Mouse (Mus musculus) cerebellum, adult 9-10 months (tissue): ENCODE results near the gene Cdc42bpa.

Source experiments
- DNase-seq: peaks from one replicate; pipeline ENCODE4 v3.0.0; 2022

Cdc42bpa gene

GRCm38 (mm10) chr1:180194781-180195471 is 234.7 kb downstream of the Cdc42bpa start:
- DNase-seq: peak; percentile 61

GRCm38 (mm10) chr1:180195703-180196381 is 235.6 kb downstream of the Cdc42bpa start:
- peak; percentile 99 for DNase-seq

- peak; percentile 63 for DNase-seq
These were observed 236.2 kb downstream of the Cdc42bpa start for GRCm38 (mm10) chr1:180196508-180196907.

GRCm38 (mm10) chr1:180197956-180198355 is 237.7 kb downstream of the Cdc42bpa start:
- DNase-seq: no peak

GRCm38 (mm10) chr1:180198959-180199714 is 238.9 kb downstream of the Cdc42bpa start, which contains the start of gene Coq8a:
Gene Coq8a, minus strand, starts transcription at chr1:180199602.
- DNase-seq: no peak

GRCm38 (mm10) chr1:180199715-180200050 is 239.4 kb downstream of the Cdc42bpa start:
- no peak for DNase-seq

GRCm38 (mm10) chr1:180200722-180201121 is 240.4 kb downstream of the Cdc42bpa start:
- DNase-seq: no peak

- no peak for DNase-seq
These were observed 248.1 kb downstream of the Cdc42bpa start for GRCm38 (mm10) chr1:180208370-180208769.

- DNase-seq: no peak
These were observed 249.8 kb downstream of the Cdc42bpa start for GRCm38 (mm10) chr1:180210031-180210432.

- no peak for DNase-seq
These were observed 250.6 kb downstream of the Cdc42bpa start for GRCm38 (mm10) chr1:180210781-180211271.

GRCm38 (mm10) chr1:180212911-180213310 is 252.6 kb downstream of the Cdc42bpa start:
- DNase-seq: no peak

- peak; percentile 80 for DNase-seq
These were observed 254.8 kb downstream of the Cdc42bpa start for GRCm38 (mm10) chr1:180215044-180215443.
